Mouse (Mus musculus) limb, embryonic 15.5 days (tissue): ENCODE data around the gene Rab27a. TPM values are rescaled to one million over a fixed set of nuclear protein-coding genes. Genes with fewer than 3 reads are reported as not detected.
"Not testable (repeated sequence)": the region's sequence is repeated elsewhere in the genome, so short reads cannot be mapped to it uniquely, and the experiment has no call there.

ENCODE experiments used
- ATAC-seq: fragments of 200-750 bp; cut with Nextera tagmentation; 2 replicates; pipeline ENCODE4 v1.8.0; 2017; ENCODE audit warnings: low read depth, moderate TSS enrichment; ENCODE audit not compliant: insufficient number of reproducible peaks, low FRiP score, low TSS enrichment
- H3K27ac ChIP-seq: fragments of 300-500 bp; sonication (generic); 2 replicates; pipeline ENCODE4 v1.5.1; 2015; ENCODE audit warnings: moderate library complexity, mild to moderate bottlenecking, inconsistent platforms
- H3K27me3 ChIP-seq: fragments of 300-500 bp; sonication (generic); 2 replicates; pipeline ENCODE4 v1.6.1; 2015; ENCODE audit warnings: inconsistent platforms
- H3K36me3 ChIP-seq: fragments of 300-500 bp; sonication (generic); 2 replicates; pipeline ENCODE4 v1.6.1; 2015; ENCODE audit warnings: inconsistent platforms
- H3K4me1 ChIP-seq: fragments of 300-500 bp; sonication (generic); 2 replicates; pipeline ENCODE4 v1.6.1; 2015; ENCODE audit warnings: inconsistent platforms
- H3K4me2 ChIP-seq: fragments of 300-500 bp; sonication (generic); 2 replicates; pipeline ENCODE4 v1.6.1; 2015; ENCODE audit warnings: mild to moderate bottlenecking, inconsistent platforms
- H3K4me3 ChIP-seq: fragments of 300-500 bp; sonication (generic); 2 replicates; pipeline ENCODE4 v1.5.1; 2015; ENCODE audit warnings: mild to moderate bottlenecking, inconsistent platforms
- H3K9ac ChIP-seq: fragments of 300-500 bp; sonication (generic); 2 replicates; pipeline ENCODE4 v1.6.1; 2015; ENCODE audit warnings: inconsistent platforms
- H3K9me3 ChIP-seq: fragments of 300-500 bp; sonication (generic); 2 replicates; pipeline ENCODE4 v1.6.1; 2016; ENCODE audit warnings: inconsistent platforms
- WGBS: fragments of 180-500 bp; shearing (Covaris S2); methylation state at CpG from one replicate; pipeline ENCODE4 v1.1.7; 2015; 5-methylcytosine and 5-hydroxymethylcytosine counted together
- polyA plus RNA-seq: library from polyadenylated mRNA; unstranded; fragments of >200 nt; fragmentation: Nextera tagmentation; extraction: Ambion mirVana; gene quantifications from 2 replicates; pipeline ENCODE4 v1.2.1, GENCODE M21; 2015

Gene Rab27a
- polyA plus RNA-seq, 1 experiment from 2014 or later, result 7.1 TPM

DNA sequence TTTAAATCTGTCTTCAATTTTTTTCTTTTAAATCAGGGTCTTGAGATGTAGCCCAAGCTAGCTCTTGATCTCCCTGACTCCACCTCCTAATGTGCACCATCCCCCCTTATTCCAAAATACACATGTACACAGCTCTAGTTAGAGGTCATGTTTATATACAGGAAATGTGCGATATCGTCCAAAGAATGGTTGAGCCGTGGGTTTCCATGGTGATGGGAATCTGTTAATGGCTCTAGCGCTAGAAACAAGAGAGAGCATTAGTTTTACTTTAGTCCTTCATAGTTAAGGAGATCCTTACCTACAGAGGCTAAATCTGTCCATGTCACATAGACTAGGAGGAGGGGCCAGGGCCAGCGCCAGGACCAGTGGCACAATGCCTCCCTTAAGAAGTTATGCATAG, 5.2 kb downstream of the Rab27a start:
- no peak for ATAC-seq
- Histone ChIP-seq H3K27ac (no peak overlapping the region), H3K4me3 (no peak overlapping the region), H3K9me3 (no peaks in the 10 kb centered on the region), H3K4me1 (peaks cover 15% of the 10 kb centered on the region), H3K9ac (no peak overlapping the region), H3K4me2 (no peak overlapping the region), H3K27me3 (no peaks in the 10 kb centered on the region), H3K36me3 (no peaks in the 10 kb centered on the region)
- 63% methylated on average over 5 of the region's 5 CpGs for WGBS

DNA sequence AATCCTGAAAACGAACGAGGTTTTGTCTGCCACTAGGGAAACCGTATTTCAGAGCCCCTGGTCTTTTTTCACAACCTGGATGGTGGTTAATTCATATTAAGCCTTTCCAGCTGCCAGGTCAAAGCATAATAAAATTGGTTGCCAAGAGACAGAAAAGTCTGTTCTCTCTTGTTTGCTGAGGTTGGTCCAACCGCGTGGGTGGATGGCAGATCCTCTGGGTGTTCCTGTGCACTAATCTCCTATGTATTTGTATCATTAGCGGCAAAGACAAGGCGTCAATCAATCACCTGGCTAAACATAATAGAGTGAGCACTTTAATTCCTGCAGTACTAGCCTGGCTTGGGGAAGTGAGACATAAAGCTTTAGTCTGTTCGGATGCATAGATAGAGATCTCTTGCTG, 6.0 kb downstream of the Rab27a start:
- H3K9me3 ChIP-seq, result no peaks in the 10 kb centered on the region
- 40% methylated on average over 8 of the region's 8 CpGs for WGBS
- no peak for ATAC-seq
- H3K27me3 ChIP-seq, result no peaks in the 10 kb centered on the region
- H3K9ac ChIP-seq, result no peak overlapping the region
- no peak overlapping the region for H3K27ac ChIP-seq
- H3K4me1 ChIP-seq, result peaks cover 10% of the 10 kb centered on the region; the same call in 1 of the 2 replicates
- H3K4me2 ChIP-seq, result no peak overlapping the region; the same call in 1 of the 2 replicates
- no peak overlapping the region for H3K4me3 ChIP-seq
- H3K36me3 ChIP-seq, result no peaks in the 10 kb centered on the region

DNA sequence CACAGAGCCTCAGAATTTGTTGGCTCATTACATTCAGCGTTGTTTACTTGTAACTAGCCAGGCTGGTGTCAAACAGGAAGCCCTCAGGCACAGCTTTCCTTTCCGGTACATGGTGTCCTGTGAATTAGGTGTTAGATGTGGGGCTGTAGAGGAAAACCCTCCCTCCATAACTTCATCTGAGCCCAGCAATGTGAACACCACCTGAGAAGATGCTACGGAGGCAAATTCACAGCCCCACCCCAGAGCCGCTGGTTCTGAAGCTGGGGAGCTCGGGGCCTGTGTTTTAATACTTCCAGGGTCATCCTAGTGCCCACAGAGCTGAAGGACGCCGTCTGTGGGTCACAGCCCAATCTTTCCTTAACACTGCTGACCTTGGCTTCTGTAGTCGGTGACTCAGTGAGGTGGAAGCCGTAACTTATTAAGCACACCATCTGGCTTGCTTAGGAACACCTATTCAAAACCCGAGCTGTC, 10.8 kb downstream of the Rab27a start:
- ATAC-seq, result no peak

GRCm38 (mm10) chr9:73059224-73059623, 14.6 kb downstream of the Rab27a start:
- H3K36me3 ChIP-seq, result no peaks in the 10 kb centered on the region
- peaks cover 8% of the 10 kb centered on the region for H3K4me1 ChIP-seq
- H3K4me2 ChIP-seq, result no peak overlapping the region
- ATAC-seq, result no peak
- H3K27ac ChIP-seq, result no peak overlapping the region
- H3K9ac ChIP-seq, result no peak overlapping the region
- H3K4me3 ChIP-seq, result no peak overlapping the region
- no peaks in the 10 kb centered on the region for H3K27me3 ChIP-seq
- no peaks in the 10 kb centered on the region for H3K9me3 ChIP-seq
- 89% methylated on average over 4 of the region's 4 CpGs for WGBS

More for the DNA sequence above, 10.8 kb downstream of the Rab27a start:
- H3K36me3 ChIP-seq, result no peaks in the 10 kb centered on the region
- no peaks in the 10 kb centered on the region for H3K27me3 ChIP-seq
- H3K27ac ChIP-seq, result no peak overlapping the region
- H3K9me3 ChIP-seq, result no peaks in the 10 kb centered on the region
- peaks cover 3% of the 10 kb centered on the region; the same call in 1 of the 2 replicates for H3K4me1 ChIP-seq
- H3K4me3 ChIP-seq, result no peak overlapping the region
- H3K9ac ChIP-seq, result no peak overlapping the region
- no peak overlapping the region for H3K4me2 ChIP-seq
- WGBS, result 37% methylated on average over 10 of the region's 10 CpGs

DNA sequence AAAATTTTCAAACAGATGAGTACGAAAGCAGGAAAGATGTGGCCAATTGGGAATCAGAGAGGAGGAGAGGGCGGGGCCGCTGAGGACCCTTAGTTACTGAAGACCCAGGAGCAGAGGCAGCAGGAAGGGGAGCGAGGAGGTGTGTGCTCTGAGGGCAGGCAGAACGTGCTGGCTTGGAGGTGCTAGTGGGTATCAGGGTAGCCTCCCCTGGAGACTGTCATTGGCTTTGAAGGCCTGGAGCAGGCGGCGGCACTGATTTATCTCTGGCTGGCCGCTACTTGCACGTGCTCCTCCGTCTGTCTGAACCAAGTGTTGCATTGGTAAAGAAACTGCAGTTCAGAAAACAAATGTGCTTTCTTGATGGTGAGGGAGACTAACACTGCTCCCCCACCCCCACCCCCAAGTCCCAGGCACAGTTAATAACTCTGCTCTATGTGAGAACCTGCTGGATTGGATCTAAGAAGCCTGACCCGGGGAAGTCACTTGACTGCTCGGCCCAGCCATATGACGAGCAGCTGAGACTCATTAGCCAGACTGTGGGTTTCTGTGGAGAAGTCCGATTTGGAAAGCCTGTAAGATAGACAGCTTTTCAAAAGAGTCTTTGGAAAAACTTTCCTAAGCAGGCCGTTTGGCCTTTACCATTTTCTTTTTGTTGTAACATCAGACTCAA, 19.1 kb downstream of the Rab27a start:
- Histone ChIP-seq H3K4me1 (peaks cover 20% of the 10 kb centered on the region), H3K36me3 (no peaks in the 10 kb centered on the region), H3K27ac (peak overlapping the region; percentile 47), H3K9me3 (no peaks in the 10 kb centered on the region), H3K4me3 (peak overlapping the region; percentile 27), H3K9ac (no peak overlapping the region), H3K4me2 (peak overlapping the region; percentile 39), H3K27me3 (no peaks in the 10 kb centered on the region)
- ATAC-seq, result no peak
- 9% methylated on average over 15 of the region's 15 CpGs for WGBS

- Histone ChIP-seq H3K9ac (no peak overlapping the region), H3K27me3 (no peaks in the 10 kb centered on the region), H3K4me3 (peak overlapping the region; percentile 10), H3K9me3 (no peaks in the 10 kb centered on the region), H3K36me3 (no peaks in the 10 kb centered on the region), H3K4me2 (peak overlapping the region; percentile 39), H3K4me1 (peaks cover 22% of the 10 kb centered on the region), H3K27ac (no peak overlapping the region)
- 0 out of 2 replicates have a peak, but pooled peaks have one; percentile 55 for ATAC-seq
- WGBS, result 20% methylated on average over 10 of the region's 10 CpGs
Measured at GRCm38 (mm10) chr9:73067086-73067485, 22.4 kb downstream of the Rab27a start.

GRCm38 (mm10) chr9:73068230-73068679, 23.6 kb downstream of the Rab27a start:
- no peaks in the 10 kb centered on the region for H3K9me3 ChIP-seq
- peaks cover 22% of the 10 kb centered on the region for H3K4me1 ChIP-seq
- peak; percentile 66 for ATAC-seq
- no peak overlapping the region for H3K4me3 ChIP-seq
- H3K9ac ChIP-seq, result no peak overlapping the region
- 31% methylated on average over 6 of the region's 6 CpGs for WGBS
- peak overlapping the region; percentile 8; the same call in 1 of the 2 replicates for H3K4me2 ChIP-seq
- H3K36me3 ChIP-seq, result no peaks in the 10 kb centered on the region
- no peaks in the 10 kb centered on the region for H3K27me3 ChIP-seq
- peak overlapping the region; percentile 64 for H3K27ac ChIP-seq

DNA sequence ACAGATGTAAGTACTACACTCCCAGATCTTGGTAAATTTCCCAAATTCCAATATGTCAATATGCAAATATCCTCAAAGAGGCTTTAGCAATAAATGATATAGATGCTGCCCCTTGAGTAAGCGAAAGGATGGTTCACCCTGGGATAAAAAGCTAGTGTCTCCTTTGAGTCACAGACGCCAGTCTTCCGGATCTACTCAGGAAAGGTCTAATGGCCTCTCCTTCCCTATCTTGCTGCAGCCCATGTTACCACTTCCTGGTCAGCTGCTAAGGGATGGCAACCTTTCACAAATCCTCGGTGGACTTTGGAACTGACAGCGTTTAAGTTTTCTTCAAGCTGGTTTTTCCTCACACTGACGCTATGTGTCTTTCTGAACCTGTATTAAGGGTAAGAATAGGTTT, 24.0 kb downstream of the Rab27a start:
- no peaks in the 10 kb centered on the region for H3K27me3 ChIP-seq
- H3K9me3 ChIP-seq, result no peaks in the 10 kb centered on the region
- H3K9ac ChIP-seq, result no peak overlapping the region
- H3K36me3 ChIP-seq, result no peaks in the 10 kb centered on the region
- no peak overlapping the region for H3K4me3 ChIP-seq
- ATAC-seq, result no peak
- WGBS, result 75% methylated on average over 6 of the region's 6 CpGs
- H3K4me1 ChIP-seq, result peaks cover 17% of the 10 kb centered on the region
- peak overlapping the region; percentile 64 for H3K27ac ChIP-seq
- no peak overlapping the region for H3K4me2 ChIP-seq

DNA sequence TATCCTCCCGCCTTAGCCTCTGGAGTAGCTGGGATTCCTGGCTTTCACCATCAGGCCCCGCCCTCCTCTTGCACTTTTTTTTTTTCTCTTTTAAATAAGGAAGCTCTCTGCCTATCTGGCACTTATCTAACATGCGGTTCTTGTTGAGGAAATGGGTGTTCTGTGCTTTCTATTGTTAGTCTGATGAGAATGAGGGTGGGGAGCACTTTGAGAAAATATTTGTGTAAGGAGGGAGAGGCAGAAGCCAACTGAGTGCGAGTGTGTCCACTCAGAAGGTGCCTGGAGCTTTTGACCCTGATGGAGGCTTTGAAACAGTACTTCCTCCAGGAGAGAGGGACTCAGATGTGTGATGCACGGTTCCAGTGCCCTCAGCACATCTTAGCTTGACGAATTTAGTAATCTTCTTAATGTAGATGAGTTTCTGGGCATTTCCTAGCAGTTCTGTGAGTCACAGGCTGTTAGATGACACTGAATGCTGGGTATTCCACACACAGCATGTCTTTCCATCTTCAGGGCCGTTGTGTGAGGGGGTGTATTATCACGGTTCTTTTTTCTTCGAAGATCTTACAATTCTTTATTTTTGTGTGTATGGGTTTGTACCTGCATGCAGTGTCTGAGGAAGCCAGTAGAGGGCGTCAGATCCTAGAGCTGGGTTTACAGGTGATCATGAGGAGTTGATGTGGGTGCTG, 26.5 kb downstream of the Rab27a start:
- H3K4me1 ChIP-seq, result peaks cover 15% of the 10 kb centered on the region
- no peak for ATAC-seq
- H3K4me3 ChIP-seq, result no peak overlapping the region
- no peak overlapping the region for H3K4me2 ChIP-seq
- H3K27ac ChIP-seq, result no peak overlapping the region
- H3K36me3 ChIP-seq, result no peaks in the 10 kb centered on the region
- H3K9ac ChIP-seq, result no peak overlapping the region
- no peaks in the 10 kb centered on the region for H3K9me3 ChIP-seq
- H3K27me3 ChIP-seq, result no peaks in the 10 kb centered on the region
- 77% methylated on average over 10 of the region's 10 CpGs for WGBS

GRCm38 (mm10) chr9:73072426-73072825, 27.8 kb downstream of the Rab27a start:
- no peak overlapping the region for H3K4me2 ChIP-seq

GRCm38 (mm10) chr9:73073169-73073568, 28.5 kb downstream of the Rab27a start:
- Histone ChIP-seq H3K27me3 (no peaks in the 10 kb centered on the region), H3K27ac (no peak overlapping the region), H3K4me1 (peaks cover 4% of the 10 kb centered on the region; the same call in 1 of the 2 replicates), H3K9me3 (no peaks in the 10 kb centered on the region), H3K9ac (no peak overlapping the region), H3K4me2 (no peak overlapping the region), H3K36me3 (no peaks in the 10 kb centered on the region), H3K4me3 (no peak overlapping the region)
- WGBS, result 90% methylated on average over 5 of the region's 5 CpGs
- ATAC-seq, result no peak

More at GRCm38 (mm10) chr9:73072426-73072825, 27.8 kb downstream of the Rab27a start:
- Histone ChIP-seq H3K4me1 (peaks cover 9% of the 10 kb centered on the region), H3K9me3 (no peaks in the 10 kb centered on the region), H3K9ac (no peak overlapping the region), H3K27ac (no peak overlapping the region), H3K27me3 (no peaks in the 10 kb centered on the region), H3K4me3 (no peak overlapping the region), H3K36me3 (no peaks in the 10 kb centered on the region)
- WGBS, result 75% methylated on average over 8 of the region's 8 CpGs
- no peak for ATAC-seq

- H3K4me2 ChIP-seq, ATAC-seq, H3K27me3 ChIP-seq, H3K4me3 ChIP-seq, H3K9ac ChIP-seq, H3K4me1 ChIP-seq, H3K27ac ChIP-seq, H3K9me3 ChIP-seq, H3K36me3 ChIP-seq: not testable (repeated sequence)
- WGBS, result 87% methylated on average over 11 of the region's 12 CpGs
Measured at GRCm38 (mm10) chr9:73079349-73079748, 34.7 kb downstream of the Rab27a start.
